Mouse (Mus musculus) hindbrain, embryonic 12.5 days (tissue): ENCODE measurements around the gene Gm20604. TPM values are rescaled to one million over a fixed set of nuclear protein-coding genes. Genes with fewer than 3 reads are reported as not detected.

Experiments
- polyA plus RNA-seq: library from polyadenylated mRNA; unstranded; fragments of >200 nt; fragmentation: Nextera tagmentation; extraction: Ambion mirVana; gene quantifications from 2 replicates; pipeline ENCODE4 v1.2.1, GENCODE M21; 2016

The Gm20604 gene
- polyA plus RNA-seq, 1 experiment from 2014 or later: 32.2 TPM

Other genes starting within 250 kb of the Gm20604 start
- gene Chga, start 203.7 kb downstream of the Gm20604 start, polyA plus RNA-seq: 47.1 and 53.1 TPM in 2 replicates
- 16.6 and 17.1 TPM in 2 replicates for gene Itpk1, start 53.7 kb downstream of the Gm20604 start, polyA plus RNA-seq
- gene Moap1, start 15.0 kb downstream of the Gm20604 start, polyA plus RNA-seq: 35.1 and 38.2 TPM in 2 replicates
- 10.8 and 11.7 TPM in 2 replicates for gene Tmem251, start 14.9 kb downstream of the Gm20604 start, polyA plus RNA-seq
- gene Gm28051, start 907 bp downstream of the Gm20604 start, polyA plus RNA-seq: not detected in 2 replicates
- 40.1 and 44.5 TPM in 2 replicates for gene Gon7, start 869 bp downstream of the Gm20604 start, polyA plus RNA-seq
- 42.0 and 45.4 TPM in 2 replicates for gene Ubr7, start 705 bp downstream of the Gm20604 start, polyA plus RNA-seq
- gene Btbd7, start 119.8 kb upstream of the Gm20604 start, polyA plus RNA-seq: 27.5 and 27.9 TPM in 2 replicates
- gene Cox8c, start 140.6 kb upstream of the Gm20604 start, polyA plus RNA-seq: not detected in 2 replicates
- gene Unc79, start 190.2 kb upstream of the Gm20604 start, polyA plus RNA-seq: 4.9 and 5.2 TPM in 2 replicates